ENCODE assay signal across 15 mouse cellular contexts in the genomic region with DNA sequence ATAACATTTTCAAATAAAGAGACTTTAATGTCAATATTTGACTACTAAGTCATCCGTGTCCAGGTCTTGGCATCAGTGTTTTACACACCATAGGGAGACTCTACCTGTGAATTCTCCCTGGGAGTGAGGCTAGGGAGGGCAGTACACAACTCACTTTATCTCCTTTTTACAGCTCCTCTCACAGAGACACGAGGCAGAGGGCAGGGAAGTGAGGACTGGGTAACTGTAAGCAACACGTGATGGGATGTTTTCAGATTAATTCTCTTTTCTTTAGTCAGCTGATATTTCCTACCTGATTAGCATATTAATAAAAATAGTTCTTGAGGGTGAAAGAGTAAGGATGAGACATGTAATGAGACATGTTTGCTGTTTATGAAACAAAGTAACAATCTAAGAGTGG. TPM values are rescaled to one million over a fixed set of nuclear protein-coding genes. Genes with fewer than 3 reads are reported as not detected.
"Had no signal": no experiment of that assay in that cellular context is flagged by ENCODE, and none has a peak within 500 bp of the region (broad histone marks: within the 10 kb centered on the region; RNA-seq: fewer than 3 reads in every experiment).

No protein-coding gene starts in this region.

- H3K9ac ChIP-seq: limb, embryonic 13.5 days; liver, embryonic 12.5 days; liver, embryonic 15.5 days had no signal

- H3K4me2 ChIP-seq: limb, embryonic 13.5 days; liver, embryonic 12.5 days; liver, embryonic 15.5 days; midbrain, embryonic 11.5 days had no signal

- H3K27ac ChIP-seq: kidney, postnatal 0 days; layer of hippocampus, adult 2 months; limb, embryonic 10.5 days; limb, embryonic 13.5 days; liver, embryonic 12.5 days; liver, embryonic 15.5 days had no signal

- ATAC-seq: liver, embryonic 12.5 days had no signal

- H3K27me3 ChIP-seq: limb, embryonic 13.5 days had no signal

- DNase-seq: layer of hippocampus, adult 9-11 months; liver; lung, adult 18-20 months; lung, postnatal 14 days; lung, postnatal 4 days; midbrain, embryonic 14.5 days; thymus, adult 18-20 months; thymus, postnatal 4 days had no signal

- H3K9me3 ChIP-seq: limb, embryonic 10.5 days; limb, embryonic 13.5 days; liver, embryonic 12.5 days; liver, embryonic 15.5 days had no signal

- H3K36me3 ChIP-seq: limb, embryonic 10.5 days; limb, embryonic 13.5 days; liver, embryonic 12.5 days; liver, embryonic 15.5 days had no signal

- H3K4me3 ChIP-seq: layer of hippocampus, adult 2 months; limb, embryonic 10.5 days; limb, embryonic 13.5 days; liver, embryonic 12.5 days; liver, embryonic 15.5 days had no signal

- H3K4me1 ChIP-seq: limb, embryonic 10.5 days; limb, embryonic 13.5 days; liver, embryonic 12.5 days; liver, embryonic 15.5 days had no signal

RNA-seq across cellular contexts. Expression of a gene that starts 51.8 kb away (rescaled TPM):
- polyA plus RNA-seq: liver, embryonic 15.5 days; midbrain, embryonic 11.5 days had no signal
